Mouse (Mus musculus) frontal cortex, postnatal 25 days (tissue): ENCODE measurements around the gene Btbd9.

Source experiments
- DNase-seq, 2 experiments: peaks; one replicate each; pipeline ENCODE4 v3.0.0; 2022; ENCODE audit warnings: low spot score in 2 of 2

Gene Btbd9

GRCm38 (mm10) chr17:30454155-30454861 lies 122.0 kb downstream of the Btbd9 start:
- no peak for DNase-seq

- no peak for DNase-seq
These were observed 123.0 kb downstream of the Btbd9 start for GRCm38 (mm10) chr17:30453272-30453671.

GRCm38 (mm10) chr17:30452363-30452762 lies 123.9 kb downstream of the Btbd9 start:
- no peak for DNase-seq

- DNase-seq: no peak
These were observed 127.7 kb downstream of the Btbd9 start for GRCm38 (mm10) chr17:30448562-30448961.

GRCm38 (mm10) chr17:30445805-30446441 lies 130.4 kb downstream of the Btbd9 start:
- DNase-seq: no peak

GRCm38 (mm10) chr17:30439702-30440101 lies 136.6 kb downstream of the Btbd9 start:
- no peak for DNase-seq

- DNase-seq: no peak
These were observed 137.5 kb downstream of the Btbd9 start for GRCm38 (mm10) chr17:30438786-30439185.

- DNase-seq: no peak
These were observed 140.2 kb downstream of the Btbd9 start for GRCm38 (mm10) chr17:30436021-30436461.

- no peak for DNase-seq
These were observed 140.8 kb downstream of the Btbd9 start for GRCm38 (mm10) chr17:30435478-30435877.

- DNase-seq: no peak
These were observed 144.2 kb downstream of the Btbd9 start for GRCm38 (mm10) chr17:30432094-30432493.

- DNase-seq: no peak
These were observed 145.2 kb downstream of the Btbd9 start for GRCm38 (mm10) chr17:30430961-30431640.

GRCm38 (mm10) chr17:30428661-30429060 lies 147.6 kb downstream of the Btbd9 start:
- no peak for DNase-seq

GRCm38 (mm10) chr17:30423256-30423852 lies 152.9 kb downstream of the Btbd9 start:
- DNase-seq: no peak

GRCm38 (mm10) chr17:30422278-30422677 lies 154.0 kb downstream of the Btbd9 start:
- DNase-seq: no peak

GRCm38 (mm10) chr17:30421256-30421655 lies 155.0 kb downstream of the Btbd9 start:
- DNase-seq: no peak

- no peak for DNase-seq
These were observed 156.8 kb downstream of the Btbd9 start for GRCm38 (mm10) chr17:30419494-30419893.

GRCm38 (mm10) chr17:30418510-30418909 lies 157.8 kb downstream of the Btbd9 start:
- no peak for DNase-seq

- no peak for DNase-seq
These were observed 159.2 kb downstream of the Btbd9 start for GRCm38 (mm10) chr17:30417106-30417505.

GRCm38 (mm10) chr17:30415693-30416092 lies 160.6 kb downstream of the Btbd9 start:
- no peak for DNase-seq

GRCm38 (mm10) chr17:30412991-30413390 lies 163.3 kb downstream of the Btbd9 start:
- no peak for DNase-seq

GRCm38 (mm10) chr17:30406002-30406401 lies 170.3 kb downstream of the Btbd9 start:
- DNase-seq: no peak

GRCm38 (mm10) chr17:30402871-30403270 lies 173.4 kb downstream of the Btbd9 start:
- DNase-seq: no peak
